Mouse (Mus musculus): ENCODE data around the gene Hsf2bp. TPM values are rescaled to one million over a fixed set of nuclear protein-coding genes. Genes with fewer than 3 reads are reported as not detected.

Hsf2bp gene
- total and polyA plus RNA-seq, 3 experiments = 0.34 to 1.0 (median 0.75) TPM

DNA sequence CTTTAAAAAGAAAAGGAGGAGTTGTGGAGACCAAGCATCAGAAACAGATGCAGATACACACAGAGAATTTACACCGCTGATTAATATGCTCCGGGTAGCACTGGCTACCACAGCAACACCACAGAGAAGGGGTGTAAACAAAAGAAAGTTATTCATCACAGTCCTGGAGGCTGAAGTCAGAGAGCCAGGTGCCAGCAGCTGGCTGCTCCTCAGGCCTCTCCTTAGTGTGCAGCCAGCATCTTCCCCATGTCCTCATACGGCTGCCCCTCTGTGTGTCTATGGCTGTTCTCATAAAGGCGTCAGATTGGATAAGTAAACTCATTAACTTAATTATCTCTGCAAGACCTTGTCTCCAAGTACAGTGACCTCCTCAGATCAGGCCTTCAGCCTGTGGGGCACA lies 73.2 kb downstream of the Hsf2bp start:
- H3K27me3 ChIP-seq (replicated peaks) = no peaks in the 10 kb centered on the region
- no peaks in the 10 kb centered on the region for H3K79me2 ChIP-seq (replicated peaks; ENCODE audit: control insufficient read depth, extremely low read depth, insufficient read depth, poor library complexity, severe bottlenecking)
- no peak for DNase-seq (ENCODE audit: extremely low read depth)
- in situ Hi-C loops (cut with MboI; ENCODE audit: low pct_ligation_motif_present, low pct_unique_long_range_greater_than_20kb, low sequenced_read_pairs) = no loop called here
- H3K9ac ChIP-seq (ENCODE audit: insufficient read depth, low read depth) = no peak overlapping the region
- H3K4me1 ChIP-seq (ENCODE audit: control insufficient read depth in 1 of 2, insufficient read depth in 2 of 2) = peaks cover 18 to 51% of the 10 kb centered on the region in 2 experiments
- no peak overlapping the region for H3K27ac ChIP-seq (ENCODE audit: insufficient read depth, low read depth)
- no peaks in the 10 kb centered on the region for H3K36me3 ChIP-seq (replicated peaks in 1 of 2; ENCODE audit: control insufficient read depth in 1 of 2, insufficient read depth in 1 of 2, low read length in 1 of 2)
- no peak overlapping the region for H3K4me3 ChIP-seq (replicated peaks in 1 of 3; ENCODE audit: low read depth in 2 of 3, low read length in 2 of 3, poor library complexity in 1 of 3)
- no peak overlapping the region for H3K4me2 ChIP-seq (ENCODE audit: insufficient read depth, low read depth, poor library complexity, severe bottlenecking)
- dilution Hi-C loops (cut with MboI; ENCODE audit: extremely low pct_ligation_motif_present, extremely low pct_unique_long_range_greater_than_20kb, low sequenced_read_pairs) = no loop called here
- peaks cover 3% of the 10 kb centered on the region for H3K9me3 ChIP-seq (replicated peaks; ENCODE audit: low read length)
- no peak for TF ChIP-seq MYC (IDR thresholded peaks at IDR 0.05; ENCODE audit: low read depth, low read length)
- no peak for TF ChIP-seq IRF4 (IDR thresholded peaks at IDR 0.05; ENCODE audit: low read depth, low read length)
- no peak for TF ChIP-seq KAT2A (IDR thresholded peaks at IDR 0.05; ENCODE audit: insufficient replicate concordance, low read length)
- TF ChIP-seq RAD21 (IDR thresholded peaks at IDR 0.05; ENCODE audit: low read depth, low read length) = no peak
- no peak for TF ChIP-seq ZNF384 (IDR thresholded peaks at IDR 0.05; ENCODE audit: low read depth, low read length)
- TF ChIP-seq ZMIZ1 (IDR thresholded peaks at IDR 0.05; ENCODE audit: low read depth, low read length) = no peak
- no peak for TF ChIP-seq NELFE (IDR thresholded peaks at IDR 0.05; ENCODE audit: low read depth, low read length)
- TF ChIP-seq MAFK (IDR thresholded peaks at IDR 0.05; ENCODE audit: insufficient replicate concordance, low read length) = no peak
- TF ChIP-seq USF1 (IDR thresholded peaks at IDR 0.05; ENCODE audit: low read depth, low read length) = no peak
- no peak for TF ChIP-seq JUN (IDR thresholded peaks at IDR 0.05; ENCODE audit: insufficient read depth, low read depth, low read length)

DNA sequence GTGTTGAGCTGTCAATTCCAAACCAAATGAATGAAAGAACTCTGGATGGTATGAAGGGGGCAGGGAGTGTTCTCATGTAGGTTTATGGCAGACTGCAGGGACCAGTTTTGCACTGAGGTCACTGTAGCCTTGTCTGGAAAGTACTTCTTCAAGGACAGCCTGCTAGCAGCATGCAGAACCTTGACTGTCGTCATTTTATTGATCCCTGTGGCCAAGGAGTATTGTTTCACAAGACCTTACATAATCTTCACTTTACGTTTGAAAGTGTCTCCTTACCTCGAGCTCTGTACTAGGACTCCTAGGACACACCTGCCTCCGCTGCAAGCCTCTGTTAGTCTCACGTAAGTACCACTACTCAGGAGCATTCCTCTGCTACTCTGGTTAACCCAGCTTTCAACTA lies 73.9 kb downstream of the Hsf2bp start:
- Histone ChIP-seq H3K4me1 (ENCODE audit: control insufficient read depth in 1 of 2, insufficient read depth in 2 of 2) (peaks cover 15 to 44% of the 10 kb centered on the region in 2 experiments), H3K4me3 (replicated peaks in 1 of 3; ENCODE audit: low read depth in 2 of 3, low read length in 2 of 3, poor library complexity in 1 of 3) (no peak overlapping the region), H3K79me2 (replicated peaks; ENCODE audit: control insufficient read depth, extremely low read depth, insufficient read depth, poor library complexity, severe bottlenecking) (no peaks in the 10 kb centered on the region), H3K9ac (ENCODE audit: insufficient read depth, low read depth) (no peak overlapping the region), H3K36me3 (replicated peaks in 1 of 2; ENCODE audit: control insufficient read depth in 1 of 2, insufficient read depth in 1 of 2, low read length in 1 of 2) (no peaks in the 10 kb centered on the region), H3K27ac (ENCODE audit: insufficient read depth, low read depth) (no peak overlapping the region), H3K4me2 (ENCODE audit: insufficient read depth, low read depth, poor library complexity, severe bottlenecking) (no peak overlapping the region), H3K27me3 (replicated peaks) (no peaks in the 10 kb centered on the region), H3K9me3 (replicated peaks; ENCODE audit: low read length) (peaks cover 3% of the 10 kb centered on the region)
- dilution Hi-C loops (cut with MboI; ENCODE audit: extremely low pct_ligation_motif_present, extremely low pct_unique_long_range_greater_than_20kb, low sequenced_read_pairs) = no loop called here
- DNase-seq (ENCODE audit: extremely low read depth) = no peak
- no peak for TF ChIP-seq CTCF (conservative IDR thresholded peaks at IDR 0.05 in 1 of 2, IDR thresholded peaks at IDR 0.05 in 1 of 2; ENCODE audit: low read depth in 2 of 2, low read length in 2 of 2)
- in situ Hi-C loops (cut with MboI; ENCODE audit: low pct_ligation_motif_present, low pct_unique_long_range_greater_than_20kb, low sequenced_read_pairs) = no loop called here

DNA sequence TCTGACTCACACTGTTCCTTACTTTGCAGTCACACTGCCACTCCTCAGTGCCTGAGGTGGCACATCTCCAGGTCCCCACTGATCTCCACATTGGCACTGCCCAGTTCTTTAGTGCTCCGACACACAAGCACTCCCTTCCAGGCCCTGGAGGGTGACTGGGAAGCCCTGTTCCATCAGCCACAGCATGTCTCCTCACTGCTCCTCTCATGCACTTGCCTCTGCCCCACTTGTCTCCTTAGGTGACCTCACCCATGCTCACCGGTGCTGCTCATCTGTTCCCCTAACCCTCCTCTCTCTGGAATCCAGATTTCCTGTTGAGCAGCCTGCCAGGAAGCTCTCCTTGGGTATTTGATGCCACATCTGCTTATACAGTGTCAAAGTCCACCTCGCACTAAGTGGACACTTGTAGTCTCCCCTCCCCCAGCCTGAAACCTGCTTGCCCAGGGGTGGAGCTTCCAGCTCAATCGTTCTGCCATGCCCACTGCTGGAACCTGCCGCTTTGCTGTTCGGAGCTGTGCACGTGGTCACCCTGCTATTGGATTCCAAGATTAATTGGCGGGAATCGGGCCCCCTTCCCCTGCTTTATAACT lies 81.5 kb downstream of the Hsf2bp start:
- Histone ChIP-seq H3K4me2 (ENCODE audit: insufficient read depth, low read depth, poor library complexity, severe bottlenecking) (no peak overlapping the region), H3K4me3 (replicated peaks in 1 of 3; ENCODE audit: low read depth in 2 of 3, low read length in 2 of 3, poor library complexity in 1 of 3) (no peak overlapping the region), H3K4me1 (ENCODE audit: control insufficient read depth in 1 of 2, insufficient read depth in 2 of 2) (peaks cover 0 to 4% of the 10 kb centered on the region in 2 experiments; a peak in 2 of 4 replicates), H3K27ac (ENCODE audit: insufficient read depth, low read depth) (no peak overlapping the region), H3K9ac (ENCODE audit: insufficient read depth, low read depth) (no peak overlapping the region), H3K27me3 (replicated peaks) (no peaks in the 10 kb centered on the region), H3K36me3 (replicated peaks in 1 of 2; ENCODE audit: control insufficient read depth in 1 of 2, insufficient read depth in 1 of 2, low read length in 1 of 2) (no peaks in the 10 kb centered on the region), H3K79me2 (replicated peaks; ENCODE audit: control insufficient read depth, extremely low read depth, insufficient read depth, poor library complexity, severe bottlenecking) (no peaks in the 10 kb centered on the region), H3K9me3 (replicated peaks; ENCODE audit: low read length) (peaks cover 5% of the 10 kb centered on the region)
- in situ Hi-C loops (cut with MboI; ENCODE audit: low pct_ligation_motif_present, low pct_unique_long_range_greater_than_20kb, low sequenced_read_pairs) = no loop called here
- TF ChIP-seq BHLHE40 (IDR thresholded peaks at IDR 0.05; ENCODE audit: low read depth, low read length) = no peak
- no peak for TF ChIP-seq E2F4 (IDR thresholded peaks at IDR 0.05; ENCODE audit: insufficient replicate concordance, low read depth, low read length)
- TF ChIP-seq MYC (IDR thresholded peaks at IDR 0.05; ENCODE audit: low read depth, low read length) = no peak
- no peak for TF ChIP-seq MEF2A (IDR thresholded peaks at IDR 0.05; ENCODE audit: borderline replicate concordance, low read depth, low read length)
- no peak for TF ChIP-seq SMC3 (IDR thresholded peaks at IDR 0.05; ENCODE audit: low read depth, low read length)
- no peak for TF ChIP-seq CHD1 (IDR thresholded peaks at IDR 0.05; ENCODE audit: low read depth, low read length)
- TF ChIP-seq ZKSCAN1 (IDR thresholded peaks at IDR 0.05; ENCODE audit: borderline replicate concordance, low read depth, low read length) = no peak
- no peak for TF ChIP-seq TBP (conservative IDR thresholded peaks at IDR 0.05; ENCODE audit: low read depth, low read length)
- no peak for TF ChIP-seq GABPA (IDR thresholded peaks at IDR 0.05; ENCODE audit: insufficient replicate concordance, low read depth, low read length)
- DNase-seq (ENCODE audit: extremely low read depth) = no peak
- dilution Hi-C loops (cut with MboI; ENCODE audit: extremely low pct_ligation_motif_present, extremely low pct_unique_long_range_greater_than_20kb, low sequenced_read_pairs) = no loop called here

Measured in CH12.LX (cell line).